Mouse (Mus musculus) spleen, adult 2 months (tissue): Measurements from ENCODE around the gene Ube2d1.

Source experiments
- CTCF ChIP-seq: fragments of 200-500 bp; IDR thresholded peaks from 2 replicates; pipeline ENCODE4 v1.5.1; 2011; ENCODE audit warnings: mild to moderate bottlenecking, inconsistent platforms; ENCODE audit not compliant: insufficient read depth, insufficient read length, insufficient replicate concordance; ENCODE audit errors: extremely low read depth
- POLR2A ChIP-seq: fragments of 200-500 bp; IDR thresholded peaks from 2 replicates; pipeline ENCODE4 v1.6.1; 2011; ENCODE audit warnings: low read depth, low read length, inconsistent platforms

GRCm38 (mm10) chr10:71265067-71265466 lies 20.0 kb downstream of the Ube2d1 start:
- TF ChIP-seq CTCF = no peak
- no peak for TF ChIP-seq POLR2A
